In genomic region chr11:5966751-5967150, GRCm38 (mm10) we compare ENCODE assay signal across 27 mouse cellular contexts. TPM values are rescaled to one million over a fixed set of nuclear protein-coding genes. Genes with fewer than 3 reads are reported as not detected.
DNase-seq lines count a peak whose midpoint lies in the region; ATAC-seq and TF ChIP-seq lines count a peak whose summit lies in the region.
"Had no signal": no experiment of that assay in that cellular context is flagged by ENCODE, and none has a peak within 500 bp of the region (broad histone marks: within the 10 kb centered on the region; RNA-seq: fewer than 3 reads in every experiment).

No protein-coding gene starts in this region.

- no peak overlapping the region for H3K9ac ChIP-seq in hindbrain, embryonic 14.5 days
- no peak overlapping the region for H3K9ac ChIP-seq in hindbrain, embryonic 12.5 days
- H3K9ac ChIP-seq in neural tube, embryonic 13.5 days, result no peak overlapping the region
- H3K9ac ChIP-seq in neural tube, embryonic 15.5 days (replicated peaks), result no peak overlapping the region
- H3K9ac ChIP-seq: embryonic facial prominence, embryonic 15.5 days; heart, embryonic 13.5 days; limb, embryonic 12.5 days; liver, embryonic 15.5 days; lung, embryonic 14.5 days had no signal

- peaks cover 91% of the 10 kb centered on the region for H3K36me3 ChIP-seq in hindbrain, embryonic 14.5 days (replicated peaks; ENCODE audit: control insufficient read depth, insufficient read depth)
- peaks cover 87% of the 10 kb centered on the region for H3K36me3 ChIP-seq in hindbrain, embryonic 12.5 days
- peaks cover 99% of the 10 kb centered on the region for H3K36me3 ChIP-seq in neural tube, embryonic 13.5 days
- H3K36me3 ChIP-seq in neural tube, embryonic 15.5 days, result peaks cover 89% of the 10 kb centered on the region

- no peak for TF ChIP-seq CTCF in cortical plate, adult 2 months (IDR thresholded peaks at IDR 0.05; ENCODE audit: extremely low read depth, insufficient read depth, low read length)

- no peak overlapping the region for H3K4me3 ChIP-seq in hindbrain, embryonic 14.5 days (replicated peaks; ENCODE audit: low read length)
- no peak overlapping the region for H3K4me3 ChIP-seq in hindbrain, embryonic 12.5 days
- H3K4me3 ChIP-seq in neural tube, embryonic 13.5 days, result no peak overlapping the region
- no peak overlapping the region for H3K4me3 ChIP-seq in neural tube, embryonic 15.5 days (replicated peaks)
- no peak overlapping the region for H3K4me3 ChIP-seq in cortical plate, adult 2 months (ENCODE audit: insufficient read depth, low read length)
- H3K4me3 ChIP-seq: embryonic facial prominence, embryonic 10.5 days; embryonic facial prominence, embryonic 15.5 days; heart, embryonic 13.5 days; left cerebral cortex, adult 2 months; limb, embryonic 12.5 days; liver, embryonic 15.5 days had no signal

- ATAC-seq in cerebellum, adult (ENCODE audit: insufficient number of reproducible peaks, low FRiP score, low TSS enrichment), result no peak
- ATAC-seq in hindbrain, embryonic 14.5 days (ENCODE audit: low FRiP score), result peak; percentile 1; the same call in 1 of the 2 replicates
- ATAC-seq in hindbrain, embryonic 12.5 days (ENCODE audit: low FRiP score), result no peak
- ATAC-seq in neural tube, embryonic 13.5 days (ENCODE audit: low read depth), result 0 out of 2 replicates have a peak, but pooled peaks have one; percentile 28
- ATAC-seq in neural tube, embryonic 15.5 days (ENCODE audit: low FRiP score), result no peak
- ATAC-seq: forebrain, embryonic 14.5 days; inflammation-experienced regulatory T-cells, adult 6 months; Patski had no signal

- DNase-seq in cerebellum, adult 9-11 months, result peak; percentile 42
- DNase-seq in hindbrain, embryonic 14.5 days (ENCODE audit: low spot score), result no peak
- DNase-seq: adrenal gland, postnatal 10 days; gastrocnemius, postnatal 10 days; heart, postnatal 10 days; kidney, adult 11 months; kidney, postnatal 14 days; lung, embryonic 14.5 days; lung, postnatal 36 days; retina, postnatal 1 day; right cerebral cortex, postnatal 14 days; thymus, postnatal 4 days had no signal

- H3K4me2 ChIP-seq in hindbrain, embryonic 14.5 days (replicated peaks), result no peak overlapping the region
- H3K4me2 ChIP-seq in hindbrain, embryonic 12.5 days (replicated peaks), result no peak overlapping the region
- H3K4me2 ChIP-seq in neural tube, embryonic 13.5 days, result no peak overlapping the region
- no peak overlapping the region for H3K4me2 ChIP-seq in neural tube, embryonic 15.5 days
- H3K4me2 ChIP-seq: embryonic facial prominence, embryonic 15.5 days; heart, embryonic 13.5 days; limb, embryonic 12.5 days; liver, embryonic 15.5 days; lung, embryonic 14.5 days; midbrain, embryonic 11.5 days had no signal

- H3K9me3 ChIP-seq in hindbrain, embryonic 14.5 days (ENCODE audit: control insufficient read depth, low read length), result no peaks in the 10 kb centered on the region
- no peaks in the 10 kb centered on the region for H3K9me3 ChIP-seq in hindbrain, embryonic 12.5 days (replicated peaks)
- no peaks in the 10 kb centered on the region for H3K9me3 ChIP-seq in neural tube, embryonic 13.5 days
- no peaks in the 10 kb centered on the region for H3K9me3 ChIP-seq in neural tube, embryonic 15.5 days (replicated peaks)
- H3K9me3 ChIP-seq: embryonic facial prominence, embryonic 10.5 days; embryonic facial prominence, embryonic 15.5 days; heart, embryonic 13.5 days; limb, embryonic 12.5 days; liver, embryonic 15.5 days had no signal

- H3K4me1 ChIP-seq in hindbrain, embryonic 14.5 days (replicated peaks; ENCODE audit: control insufficient read depth, insufficient read depth, low read length), result no peaks in the 10 kb centered on the region
- H3K4me1 ChIP-seq in hindbrain, embryonic 12.5 days, result no peaks in the 10 kb centered on the region
- no peaks in the 10 kb centered on the region for H3K4me1 ChIP-seq in neural tube, embryonic 13.5 days (replicated peaks)
- H3K4me1 ChIP-seq in neural tube, embryonic 15.5 days, result no peaks in the 10 kb centered on the region
- no peaks in the 10 kb centered on the region for H3K4me1 ChIP-seq in cortical plate, adult 2 months (ENCODE audit: control insufficient read depth, insufficient read depth, low read length)
- H3K4me1 ChIP-seq: heart, embryonic 13.5 days; liver, embryonic 15.5 days had no signal

- peak; percentile 12; the same call in 1 of the 2 replicates for TF ChIP-seq POLR2A in cortical plate, adult 2 months (IDR thresholded peaks at IDR 0.05; ENCODE audit: extremely low read depth, insufficient read depth, low read length)

- H3K27me3 ChIP-seq in hindbrain, embryonic 14.5 days (ENCODE audit: control insufficient read depth, insufficient read depth, low read length), result no peaks in the 10 kb centered on the region
- H3K27me3 ChIP-seq in hindbrain, embryonic 12.5 days, result no peaks in the 10 kb centered on the region
- no peaks in the 10 kb centered on the region for H3K27me3 ChIP-seq in neural tube, embryonic 13.5 days
- no peaks in the 10 kb centered on the region for H3K27me3 ChIP-seq in neural tube, embryonic 15.5 days (replicated peaks)
- H3K27me3 ChIP-seq: embryonic facial prominence, embryonic 15.5 days; heart, embryonic 13.5 days; limb, embryonic 12.5 days; liver, embryonic 15.5 days; Patski had no signal

- WGBS in hindbrain, embryonic 14.5 days, result 96% methylated on average over 3 of the region's 3 CpGs
- WGBS in hindbrain, embryonic 12.5 days, result 90% methylated on average over 3 of the region's 3 CpGs
- 96% methylated on average over 3 of the region's 3 CpGs for whole genome bisulfite sequencing in neural tube, embryonic 13.5 days
- 97% methylated on average over 3 of the region's 3 CpGs for WGBS in neural tube, embryonic 15.5 days

- no peak overlapping the region for H3K27ac ChIP-seq in hindbrain, embryonic 14.5 days
- no peak overlapping the region for H3K27ac ChIP-seq in hindbrain, embryonic 12.5 days
- H3K27ac ChIP-seq in neural tube, embryonic 13.5 days (replicated peaks), result no peak overlapping the region
- H3K27ac ChIP-seq in neural tube, embryonic 15.5 days (replicated peaks), result no peak overlapping the region
- H3K27ac ChIP-seq in cortical plate, adult 2 months (ENCODE audit: insufficient read depth, low read length), result peak overlapping the region; percentile 14; the same call in 1 of the 2 replicates
- H3K27ac ChIP-seq: embryonic facial prominence, embryonic 15.5 days; heart, embryonic 13.5 days; limb, embryonic 12.5 days; liver, embryonic 15.5 days had no signal

RNA-seq across cellular contexts. Expression of gene Ykt6, which starts 11.3 kb away (rescaled TPM):
- 39.9 and 48.4 TPM in 2 replicates for polyA plus RNA-seq in hindbrain, embryonic 14.5 days (2014; fragmentation: Nextera tagmentation; extraction: Ambion mirVana)
- polyA plus RNA-seq in hindbrain, embryonic 12.5 days (2016; fragmentation: Nextera tagmentation; extraction: Ambion mirVana), result 59.0 and 60.9 TPM in 2 replicates
- 68.9 and 71.2 TPM in 2 replicates for polyA plus RNA-seq in neural tube, embryonic 13.5 days (2015; fragmentation: Nextera tagmentation; extraction: Ambion mirVana)
- polyA plus RNA-seq in neural tube, embryonic 15.5 days (2015; fragmentation: Nextera tagmentation; extraction: Ambion mirVana), result 84.9 and 87.1 TPM in 2 replicates
- polyA plus RNA-seq in cortical plate, adult 2 months (2012; rRNA removed), result 64.7 and 65.3 TPM in 2 replicates

RNA-seq across cellular contexts. Expression of gene Gck, which starts 16.9 kb away (rescaled TPM):
- polyA plus RNA-seq in hindbrain, embryonic 14.5 days (2014; fragmentation: Nextera tagmentation; extraction: Ambion mirVana), result 3.9 and 4.2 TPM in 2 replicates
- 3.6 and 4.0 TPM in 2 replicates for polyA plus RNA-seq in hindbrain, embryonic 12.5 days (2016; fragmentation: Nextera tagmentation; extraction: Ambion mirVana)
- 3.0 and 3.3 TPM in 2 replicates for polyA plus RNA-seq in neural tube, embryonic 13.5 days (2015; fragmentation: Nextera tagmentation; extraction: Ambion mirVana)
- 3.4 and 4.2 TPM in 2 replicates for polyA plus RNA-seq in neural tube, embryonic 15.5 days (2015; fragmentation: Nextera tagmentation; extraction: Ambion mirVana)
- polyA plus RNA-seq in cortical plate, adult 2 months (2012; rRNA removed), result 0.86 and 1.4 TPM in 2 replicates
- polyA plus RNA-seq: inflammation-experienced regulatory T-cells, adult 6 months had no signal

Comparison
In these comparisons a context has a peak if more than half of its experiments do, and no peak if none do; other contexts are left out.
1. ATAC-seq: peak in hindbrain, embryonic 14.5 days (single experiment) and neural tube, embryonic 13.5 days (single experiment); none in cerebellum, adult (single experiment), hindbrain, embryonic 12.5 days (single experiment) and neural tube, embryonic 15.5 days (single experiment).